Comparison of ENCODE assay signal across 28 mouse cellular contexts in genomic region chr8:114959406-114959805, GRCm38 (mm10).
"Had no signal": no experiment of that assay in that cellular context is flagged by ENCODE, and none has a peak within 500 bp of the region (broad histone marks: within the 10 kb centered on the region; RNA-seq: fewer than 3 reads in every experiment).

No protein-coding gene starts in this region.

- H3K27me3 ChIP-seq: embryonic facial prominence, embryonic 12.5 days; embryonic facial prominence, embryonic 13.5 days; embryonic facial prominence, embryonic 15.5 days; forebrain, embryonic 12.5 days; forebrain, embryonic 13.5 days; forebrain, embryonic 15.5 days had no signal

- H3K4me1 ChIP-seq: forebrain, embryonic 10.5 days; forebrain, embryonic 12.5 days; forebrain, embryonic 13.5 days; forebrain, embryonic 15.5 days had no signal

- H3K4me2 ChIP-seq: embryonic facial prominence, embryonic 12.5 days; embryonic facial prominence, embryonic 13.5 days; embryonic facial prominence, embryonic 15.5 days; forebrain, embryonic 12.5 days; forebrain, embryonic 13.5 days; forebrain, embryonic 15.5 days had no signal

- H3K4me3 ChIP-seq: embryonic facial prominence, embryonic 10.5 days; embryonic facial prominence, embryonic 12.5 days; embryonic facial prominence, embryonic 13.5 days; embryonic facial prominence, embryonic 15.5 days; erythroblast, embryonic 14.5 days; forebrain, embryonic 10.5 days; forebrain, embryonic 12.5 days; forebrain, embryonic 13.5 days; forebrain, embryonic 15.5 days; heart, adult 2 months; heart, embryonic 10.5 days had no signal

- H3K27ac ChIP-seq: embryonic facial prominence, embryonic 10.5 days; embryonic facial prominence, embryonic 12.5 days; embryonic facial prominence, embryonic 13.5 days; embryonic facial prominence, embryonic 15.5 days; forebrain, embryonic 10.5 days; forebrain, embryonic 12.5 days; forebrain, embryonic 13.5 days; forebrain, embryonic 15.5 days; heart, adult 2 months; heart, embryonic 10.5 days had no signal

- H3K36me3 ChIP-seq: embryonic facial prominence, embryonic 10.5 days; embryonic facial prominence, embryonic 12.5 days; embryonic facial prominence, embryonic 13.5 days; embryonic facial prominence, embryonic 15.5 days; forebrain, embryonic 10.5 days; forebrain, embryonic 12.5 days; forebrain, embryonic 15.5 days; heart, embryonic 10.5 days had no signal

- DNase-seq: cerebellum, adult 18-20 months; cerebellum, adult 2 months; cerebellum, adult 8-10 months; cerebellum, adult 9-10 months; cerebellum, adult 9-11 months; cerebellum, postnatal 10 days; cerebellum, postnatal 14 days; cerebellum, postnatal 25 days; cerebellum, postnatal 36 days; embryo, embryonic 11 days; forebrain, postnatal 0 days; gastrocnemius, postnatal 10 days; gastrocnemius, postnatal 36 days; heart, adult 11 months; heart, adult 18-20 months; heart, adult 2 months had no signal

- H3K9me3 ChIP-seq: embryonic facial prominence, embryonic 10.5 days; embryonic facial prominence, embryonic 12.5 days; embryonic facial prominence, embryonic 13.5 days; embryonic facial prominence, embryonic 15.5 days; forebrain, embryonic 10.5 days; forebrain, embryonic 12.5 days; forebrain, embryonic 13.5 days; forebrain, embryonic 15.5 days; heart, embryonic 10.5 days had no signal

- ATAC-seq: forebrain, embryonic 13.5 days; forebrain, embryonic 14.5 days; forebrain, embryonic 15.5 days; forebrain, embryonic 16.5 days; forebrain, postnatal 0 days had no signal

- H3K9ac ChIP-seq: embryonic facial prominence, embryonic 12.5 days; embryonic facial prominence, embryonic 13.5 days; embryonic facial prominence, embryonic 15.5 days; forebrain, embryonic 12.5 days; forebrain, embryonic 13.5 days; forebrain, embryonic 15.5 days; forebrain, postnatal 0 days had no signal
